In the genomic region with DNA sequence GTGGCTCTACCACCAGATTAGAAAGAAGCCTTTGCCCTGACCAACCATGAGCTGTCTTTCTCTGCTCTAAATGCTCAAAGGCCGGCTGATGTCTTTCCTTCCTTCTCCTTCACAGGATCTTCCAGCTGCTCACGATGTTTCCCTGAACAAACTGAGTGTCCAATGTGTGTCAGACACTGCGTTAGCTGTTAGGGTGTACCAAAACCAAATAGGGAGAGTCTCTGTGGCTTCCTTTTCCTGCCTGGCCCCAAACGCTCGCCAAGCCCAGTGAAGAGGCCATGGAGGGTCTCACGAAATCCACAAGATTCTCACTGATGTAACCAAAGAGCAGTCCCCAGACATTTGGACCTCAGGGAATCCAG, we compare ENCODE assay signal across 11 mouse cellular contexts. TPM values are rescaled to one million over a fixed set of nuclear protein-coding genes. Genes with fewer than 3 reads are reported as not detected.
DNase-seq lines count a peak whose midpoint lies in the region; ATAC-seq and TF ChIP-seq lines count a peak whose summit lies in the region.
"Had no signal": no experiment of that assay in that cellular context is flagged by ENCODE, and none has a peak within 500 bp of the region (broad histone marks: within the 10 kb centered on the region; RNA-seq: fewer than 3 reads in every experiment).

No protein-coding gene starts in this region.

- no peaks in the 10 kb centered on the region for H3K27me3 ChIP-seq in heart, embryonic 12.5 days (replicated peaks)
- H3K27me3 ChIP-seq in forebrain, postnatal 0 days (ENCODE audit: insufficient read depth, low read length) = no peaks in the 10 kb centered on the region

- 42% methylated on average over 6 of the region's 6 CpGs for WGBS in heart, embryonic 12.5 days
- 15% methylated on average over 6 of the region's 6 CpGs for WGBS in forebrain, postnatal 0 days

- no peak for ATAC-seq in heart, embryonic 12.5 days (ENCODE audit: insufficient number of reproducible peaks, low FRiP score)
- ATAC-seq in forebrain, postnatal 0 days = no peak; the same call in 1 of the 2 replicates
- peak; percentile 47 for ATAC-seq in megakaryocyte progenitor cell, adult 5-6 weeks (replicated peaks; ENCODE audit: poor library complexity)
- ATAC-seq in monocyte, adult 5-6 weeks (replicated peaks; ENCODE audit: insufficient number of reproducible peaks, low FRiP score, low TSS enrichment, poor library complexity, severe bottlenecking) = no peak
- ATAC-seq: inflammation-experienced regulatory T-cells, adult 6 months had no signal

- no peak for TF ChIP-seq CTCF in cortical plate, adult 2 months (IDR thresholded peaks at IDR 0.05; ENCODE audit: extremely low read depth, insufficient read depth, low read length)
- TF ChIP-seq CTCF in forebrain, postnatal 0 days (IDR thresholded peaks at IDR 0.05; ENCODE audit: low read depth) = no peak

- H3K9ac ChIP-seq in heart, embryonic 12.5 days = 0 out of 2 replicates have a peak overlapping the region, but pooled peaks have one; percentile 11
- H3K9ac ChIP-seq in forebrain, postnatal 0 days = no peak overlapping the region

- no peak for DNase-seq in heart, adult 8-10 months (ENCODE audit: low spot score)
- no peak for DNase-seq in forebrain, postnatal 0 days
- no peak for DNase-seq in thymus, postnatal 14 days
- no peak for DNase-seq in gastrocnemius, postnatal 14 days
- DNase-seq: cerebellum, adult 9-10 months; lung, adult 18-20 months had no signal

- TF ChIP-seq POLR2A in cortical plate, adult 2 months (IDR thresholded peaks at IDR 0.05; ENCODE audit: extremely low read depth, insufficient read depth, low read length) = no peak

- intact Hi-C loops in gastrocnemius, postnatal 14 days (cut with DNase I; ENCODE audit: low total_unique reads) = no loop called here

- 0 out of 2 replicates have a peak, but pooled peaks cover 10% of the 10 kb centered on the region for H3K36me3 ChIP-seq in heart, embryonic 12.5 days
- no peaks in the 10 kb centered on the region for H3K36me3 ChIP-seq in forebrain, postnatal 0 days (ENCODE audit: insufficient read depth)

- H3K4me1 ChIP-seq in heart, embryonic 12.5 days (replicated peaks) = peaks cover 77% of the 10 kb centered on the region
- H3K4me1 ChIP-seq in cortical plate, adult 2 months (ENCODE audit: control insufficient read depth, insufficient read depth, low read length) = peaks cover 26% of the 10 kb centered on the region
- peaks cover 49% of the 10 kb centered on the region for H3K4me1 ChIP-seq in forebrain, postnatal 0 days (ENCODE audit: insufficient read depth)

- H3K9me3 ChIP-seq in heart, embryonic 12.5 days (replicated peaks) = no peaks in the 10 kb centered on the region
- H3K9me3 ChIP-seq in forebrain, postnatal 0 days (ENCODE audit: low read length) = no peaks in the 10 kb centered on the region

- H3K4me2 ChIP-seq in heart, embryonic 12.5 days = no peak overlapping the region
- H3K4me2 ChIP-seq in forebrain, postnatal 0 days (ENCODE audit: low read depth) = 0 out of 2 replicates have a peak overlapping the region, but pooled peaks have one; percentile 13

- peak overlapping the region; percentile 96 for H3K27ac ChIP-seq in heart, embryonic 12.5 days (ENCODE audit: poor library complexity, severe bottlenecking)
- H3K27ac ChIP-seq in cortical plate, adult 2 months (ENCODE audit: insufficient read depth, low read length) = peak overlapping the region; percentile 31; the same call in 1 of the 2 replicates
- peak overlapping the region; percentile 57 for H3K27ac ChIP-seq in forebrain, postnatal 0 days (ENCODE audit: low read depth, low read length)

- no peak overlapping the region for H3K4me3 ChIP-seq in heart, embryonic 12.5 days
- no peak overlapping the region for H3K4me3 ChIP-seq in cortical plate, adult 2 months (ENCODE audit: insufficient read depth, low read length)
- H3K4me3 ChIP-seq in forebrain, postnatal 0 days (ENCODE audit: low read depth, low read length) = no peak overlapping the region

RNA-seq across cellular contexts. Expression of a gene that starts 47.5 kb away (rescaled TPM):
- 26.2 and 26.3 TPM in 2 replicates for polyA plus RNA-seq in heart, embryonic 12.5 days (2016; fragmentation: Nextera tagmentation; extraction: Ambion mirVana)
- total RNA-seq in heart, adult 8-10 months (2022) = 10 to 100 TPM; 48.1 to 60.7 (median 56.2) TPM
- polyA plus RNA-seq in cortical plate, adult 2 months (2012; rRNA removed) = 63.4 and 65.5 TPM in 2 replicates
- 79.2 and 95.9 TPM in 2 replicates for total RNA-seq in forebrain, postnatal 0 days (2014; rRNA removed)
- polyA plus RNA-seq in forebrain, postnatal 0 days (2015; fragmentation: Nextera tagmentation; extraction: Ambion mirVana) = 52.6 and 60.5 TPM in 2 replicates
- 7.7 and 10.7 TPM in 2 replicates for total RNA-seq in megakaryocyte progenitor cell, adult 5-6 weeks (2015)
- 2.5 and 5.1 TPM in 2 replicates for total RNA-seq in megakaryocyte progenitor cell, adult 5-6 weeks (2017)
- 5.0 to 7.4 TPM (median 5.4 TPM) in 3 replicates for total RNA-seq in monocyte, adult 5-6 weeks (2017)
- 10 to 100 TPM; 20.3 to 23.0 TPM for total RNA-seq in gastrocnemius, postnatal 14 days (2021)

Comparison
In these comparisons a context has a peak if more than half of its experiments do, and no peak if none do; other contexts are left out.
1. H3K27ac ChIP-seq: peak in every context shown above with its lines; median percentile 96 in heart, embryonic 12.5 days; 57 in forebrain, postnatal 0 days; 31 in cortical plate, adult 2 months.